Mouse (Mus musculus): Measurements from ENCODE around the gene Spcs2. TPM values are rescaled to one million over a fixed set of nuclear protein-coding genes. Genes with fewer than 3 reads are reported as not detected.

Gene Spcs2
- polyA plus RNA-seq, 1 experiment = 111 TPM

- no peak overlapping the region for H3K4me2 ChIP-seq (ENCODE audit: low read depth)
- no peak overlapping the region for H3K4me3 ChIP-seq
- no peak for TF ChIP-seq MAX (IDR thresholded peaks at IDR 0.05; ENCODE audit: low read depth)
- TF ChIP-seq MYOD1 (IDR thresholded peaks at IDR 0.05; ENCODE audit: control insufficient read depth in 1 of 3, insufficient read length in 2 of 3, low read depth in 2 of 3) = no peak
- TF ChIP-seq MYOG (IDR thresholded peaks at IDR 0.05; ENCODE audit: control insufficient read depth in 1 of 3, insufficient read depth in 1 of 3, insufficient read length in 2 of 3, low read depth in 2 of 3) = no peak
- no peak for TF ChIP-seq E2F4 (IDR thresholded peaks at IDR 0.05; ENCODE audit: insufficient read depth)
- TF ChIP-seq POLR2A (IDR thresholded peaks at IDR 0.05; ENCODE audit: insufficient read length, low read depth) = no peak
- no peak for TF ChIP-seq USF1 (IDR thresholded peaks at IDR 0.05; ENCODE audit: low read depth)
- no peak for TF ChIP-seq SRF (IDR thresholded peaks at IDR 0.05; ENCODE audit: control insufficient read depth, insufficient read length, low read depth)
- TF ChIP-seq TCF3 (IDR thresholded peaks at IDR 0.05; ENCODE audit: insufficient read length, low read depth) = no peak
- TF ChIP-seq CEBPB (IDR thresholded peaks at IDR 0.05; ENCODE audit: insufficient read depth, poor library complexity, severe bottlenecking) = no peak
- no peak for TF ChIP-seq TCF12 (IDR thresholded peaks at IDR 0.05; ENCODE audit: insufficient read depth, poor library complexity, severe bottlenecking)
- TF ChIP-seq POLR2AphosphoS2 (IDR thresholded peaks at IDR 0.05; ENCODE audit: insufficient read length, low read depth) = no peak
- TF ChIP-seq REST (IDR thresholded peaks at IDR 0.05; ENCODE audit: insufficient read depth, insufficient read length) = no peak
- H3K79me2 ChIP-seq (ENCODE audit: control insufficient read depth, insufficient read depth) = no peaks in the 10 kb centered on the region
- H3K36me3 ChIP-seq (ENCODE audit: control insufficient read depth, insufficient read depth) = no peaks in the 10 kb centered on the region
- no peak overlapping the region for H3ac ChIP-seq (ENCODE audit: control insufficient read depth, insufficient read length)
- no peaks in the 10 kb centered on the region for H3K27me3 ChIP-seq (ENCODE audit: control insufficient read depth, insufficient read depth, insufficient read length)
Observed at GRCm38 (mm10) chr7:99803535-99803934, 59.7 kb downstream of the Spcs2 start.

- Histone ChIP-seq H3ac (ENCODE audit: control insufficient read depth, insufficient read length) (no peak overlapping the region), H3K27me3 (ENCODE audit: control insufficient read depth, insufficient read depth, insufficient read length) (peaks cover 11% of the 10 kb centered on the region), H3K79me2 (ENCODE audit: control insufficient read depth, insufficient read depth) (no peaks in the 10 kb centered on the region), H3K36me3 (ENCODE audit: control insufficient read depth, insufficient read depth) (no peaks in the 10 kb centered on the region), H3K4me3 (no peak overlapping the region), H3K4me2 (ENCODE audit: low read depth) (no peak overlapping the region)
- TF ChIP-seq MAX (IDR thresholded peaks at IDR 0.05; ENCODE audit: low read depth) (no peak), POLR2AphosphoS2 (IDR thresholded peaks at IDR 0.05; ENCODE audit: insufficient read length, low read depth) (no peak), USF1 (IDR thresholded peaks at IDR 0.05; ENCODE audit: low read depth) (no peak), POLR2A (IDR thresholded peaks at IDR 0.05; ENCODE audit: insufficient read length, low read depth) (no peak), TCF12 (IDR thresholded peaks at IDR 0.05; ENCODE audit: insufficient read depth, poor library complexity, severe bottlenecking) (no peak), E2F4 (IDR thresholded peaks at IDR 0.05; ENCODE audit: insufficient read depth) (no peak), MYOD1 (IDR thresholded peaks at IDR 0.05; ENCODE audit: control insufficient read depth in 1 of 3, insufficient read length in 2 of 3, low read depth in 2 of 3) (no peak), MYOG (IDR thresholded peaks at IDR 0.05; ENCODE audit: control insufficient read depth in 1 of 3, insufficient read depth in 1 of 3, insufficient read length in 2 of 3, low read depth in 2 of 3) (no peak), TCF3 (IDR thresholded peaks at IDR 0.05; ENCODE audit: insufficient read length, low read depth) (no peak), SRF (IDR thresholded peaks at IDR 0.05; ENCODE audit: control insufficient read depth, insufficient read length, low read depth) (no peak), CEBPB (IDR thresholded peaks at IDR 0.05; ENCODE audit: insufficient read depth, poor library complexity, severe bottlenecking) (no peak), REST (IDR thresholded peaks at IDR 0.05; ENCODE audit: insufficient read depth, insufficient read length) (no peak)
Observed at GRCm38 (mm10) chr7:99799118-99799517, 64.1 kb downstream of the Spcs2 start.

- Histone ChIP-seq H3K36me3 (ENCODE audit: control insufficient read depth, insufficient read depth) (no peaks in the 10 kb centered on the region), H3ac (ENCODE audit: control insufficient read depth, insufficient read length) (no peak overlapping the region), H3K27me3 (ENCODE audit: control insufficient read depth, insufficient read depth, insufficient read length) (peaks cover 11% of the 10 kb centered on the region), H3K4me2 (ENCODE audit: low read depth) (no peak overlapping the region), H3K4me3 (no peak overlapping the region), H3K79me2 (ENCODE audit: control insufficient read depth, insufficient read depth) (no peaks in the 10 kb centered on the region)
- TF ChIP-seq SRF (IDR thresholded peaks at IDR 0.05; ENCODE audit: control insufficient read depth, insufficient read length, low read depth) = no peak
- TF ChIP-seq TCF3 (IDR thresholded peaks at IDR 0.05; ENCODE audit: insufficient read length, low read depth) = no peak
- TF ChIP-seq E2F4 (IDR thresholded peaks at IDR 0.05; ENCODE audit: insufficient read depth) = no peak
- TF ChIP-seq CEBPB (IDR thresholded peaks at IDR 0.05; ENCODE audit: insufficient read depth, poor library complexity, severe bottlenecking) = no peak
- no peak for TF ChIP-seq TCF12 (IDR thresholded peaks at IDR 0.05; ENCODE audit: insufficient read depth, poor library complexity, severe bottlenecking)
- TF ChIP-seq POLR2A (IDR thresholded peaks at IDR 0.05; ENCODE audit: insufficient read length, low read depth) = no peak
Observed at GRCm38 (mm10) chr7:99797911-99798647, 65.2 kb downstream of the Spcs2 start.

- Histone ChIP-seq H3K36me3 (ENCODE audit: control insufficient read depth, insufficient read depth) (no peaks in the 10 kb centered on the region), H3K4me2 (ENCODE audit: low read depth) (no peak overlapping the region), H3K79me2 (ENCODE audit: control insufficient read depth, insufficient read depth) (no peaks in the 10 kb centered on the region), H3K4me3 (no peak overlapping the region), H3ac (ENCODE audit: control insufficient read depth, insufficient read length) (no peak overlapping the region), H3K27me3 (ENCODE audit: control insufficient read depth, insufficient read depth, insufficient read length) (peaks cover 11% of the 10 kb centered on the region)
- TF ChIP-seq TCF12 (IDR thresholded peaks at IDR 0.05; ENCODE audit: insufficient read depth, poor library complexity, severe bottlenecking) (no peak), TCF3 (IDR thresholded peaks at IDR 0.05; ENCODE audit: insufficient read length, low read depth) (no peak), MYOG (IDR thresholded peaks at IDR 0.05; ENCODE audit: control insufficient read depth in 1 of 3, insufficient read depth in 1 of 3, insufficient read length in 2 of 3, low read depth in 2 of 3) (no peak), POLR2A (IDR thresholded peaks at IDR 0.05; ENCODE audit: insufficient read length, low read depth) (no peak), REST (IDR thresholded peaks at IDR 0.05; ENCODE audit: insufficient read depth, insufficient read length) (no peak), MYOD1 (IDR thresholded peaks at IDR 0.05; ENCODE audit: control insufficient read depth in 1 of 3, insufficient read length in 2 of 3, low read depth in 2 of 3) (no peak), CEBPB (IDR thresholded peaks at IDR 0.05; ENCODE audit: insufficient read depth, poor library complexity, severe bottlenecking) (no peak), E2F4 (IDR thresholded peaks at IDR 0.05; ENCODE audit: insufficient read depth) (no peak), USF1 (IDR thresholded peaks at IDR 0.05; ENCODE audit: low read depth) (no peak), MAX (IDR thresholded peaks at IDR 0.05; ENCODE audit: low read depth) (no peak), POLR2AphosphoS2 (IDR thresholded peaks at IDR 0.05; ENCODE audit: insufficient read length, low read depth) (no peak), SRF (IDR thresholded peaks at IDR 0.05; ENCODE audit: control insufficient read depth, insufficient read length, low read depth) (no peak)
Observed at GRCm38 (mm10) chr7:99797261-99797660, 66.0 kb downstream of the Spcs2 start.

Data from myocyte (in vitro differentiated cells).